Mouse (Mus musculus): ENCODE data around the gene Smg1.
A peak's percentile ranks its signal among the peaks of the same experiment; 100 is the strongest.

The Smg1 gene

DNA sequence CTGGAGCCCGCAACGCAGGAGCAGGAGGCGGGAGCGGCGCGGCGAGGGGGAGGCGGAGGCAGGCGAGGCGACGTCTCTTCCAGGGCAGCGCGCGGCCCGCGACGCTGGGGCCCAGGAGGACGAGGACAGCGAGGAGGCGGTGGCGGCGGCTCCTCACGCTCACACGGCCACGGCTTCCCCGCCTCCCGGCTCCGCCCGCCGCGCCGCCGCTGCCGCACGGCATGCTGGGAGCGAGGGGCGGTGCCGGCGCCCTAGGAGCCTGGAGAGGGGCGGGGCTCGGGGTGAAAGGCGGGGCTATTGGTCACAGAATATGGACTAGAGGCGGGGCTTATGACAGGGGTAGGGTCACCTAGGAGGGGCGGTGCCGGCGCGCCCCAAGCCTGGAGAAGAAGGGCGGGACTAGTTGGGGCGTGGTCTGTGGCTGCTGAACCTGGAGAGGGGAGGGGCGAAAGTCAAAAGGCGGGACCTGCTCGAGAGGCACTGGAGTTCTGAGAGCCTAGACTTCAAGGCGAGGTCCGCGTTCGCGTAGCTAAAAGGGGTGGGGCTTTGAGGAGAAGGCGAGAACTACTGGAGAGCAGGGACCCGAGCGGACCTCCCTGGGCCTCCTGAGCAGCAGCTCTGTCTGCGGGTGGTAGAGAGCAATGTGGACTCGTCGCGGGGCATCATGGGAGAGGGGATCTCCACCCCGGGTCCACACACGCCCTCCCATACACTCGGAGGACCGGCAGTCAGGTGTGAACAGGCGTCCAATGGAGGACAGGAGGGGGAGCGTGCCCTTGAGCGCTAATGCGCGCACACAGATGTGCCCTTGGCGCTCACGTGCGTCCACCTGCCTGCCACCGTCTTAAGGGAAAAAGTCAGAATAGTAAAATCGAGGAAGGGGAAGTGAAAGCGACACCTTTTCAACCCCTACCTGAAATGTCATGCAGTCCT, at the start of gene Smg1:
Gene Smg1 (minus strand): TSS at position 218 of the 933 bp plus-strand sequence.
- peak; percentile 99 for DNase-seq

DNA sequence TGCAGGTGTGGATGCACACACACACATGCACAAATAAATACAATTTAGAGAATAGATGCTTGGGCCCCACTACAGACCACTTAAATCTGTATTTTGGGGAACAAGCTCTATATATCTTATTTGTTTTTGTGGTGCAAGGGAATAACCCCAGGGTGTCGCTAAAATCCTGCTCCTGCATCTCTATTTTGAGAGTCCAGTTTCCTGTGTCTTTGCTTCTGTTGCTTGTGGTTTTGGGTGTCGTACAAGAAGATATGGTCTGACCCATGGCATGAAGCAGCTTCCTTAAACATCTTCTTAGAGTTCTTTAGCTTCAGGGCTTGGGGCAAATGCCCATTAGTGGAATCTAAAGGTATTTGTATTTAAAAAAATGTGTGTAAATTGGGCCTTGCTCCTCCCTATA, 39.7 kb upstream of the Smg1 start:
- no peak for DNase-seq

DNA sequence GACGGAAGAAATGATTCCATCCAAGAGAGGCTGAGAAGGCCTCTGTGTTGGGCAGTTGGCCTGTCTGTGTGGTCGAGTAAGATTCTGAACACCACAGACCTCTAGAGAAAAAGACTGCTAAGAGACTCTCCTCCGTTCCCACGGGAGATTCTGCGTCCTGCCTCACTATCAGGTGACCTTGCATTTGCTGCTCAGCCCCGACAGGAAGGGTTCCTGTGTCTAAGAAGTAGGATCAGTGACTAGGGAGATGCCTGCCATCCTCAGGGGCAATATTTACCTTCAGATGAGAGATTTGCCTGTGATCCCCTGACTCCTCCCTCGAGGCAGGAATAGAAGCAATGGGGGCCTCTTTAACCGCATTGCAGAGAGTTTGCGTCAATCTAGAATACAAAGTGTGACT, 39.1 kb upstream of the Smg1 start:
- DNase-seq, result no peak

DNA sequence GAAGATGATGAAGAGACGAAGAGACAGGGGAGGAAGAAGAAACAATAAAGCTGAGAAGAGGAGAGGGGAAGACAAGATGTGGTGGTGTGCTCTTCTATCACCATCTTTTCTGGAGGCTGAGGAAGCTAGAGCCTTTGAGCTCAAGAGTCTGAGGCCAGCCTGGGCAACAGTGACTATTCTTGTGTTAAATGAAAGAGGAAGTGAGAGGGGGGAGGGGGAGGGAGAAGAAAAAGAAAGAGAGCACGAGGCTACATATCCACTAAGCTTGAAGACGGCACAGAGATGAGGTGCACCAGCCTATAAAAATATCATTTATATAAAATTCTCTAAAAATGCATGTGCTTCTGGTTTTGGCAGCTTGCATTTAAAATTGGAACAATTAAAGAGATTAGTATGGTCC, 36.1 kb upstream of the Smg1 start:
- DNase-seq, result no peak

DNA sequence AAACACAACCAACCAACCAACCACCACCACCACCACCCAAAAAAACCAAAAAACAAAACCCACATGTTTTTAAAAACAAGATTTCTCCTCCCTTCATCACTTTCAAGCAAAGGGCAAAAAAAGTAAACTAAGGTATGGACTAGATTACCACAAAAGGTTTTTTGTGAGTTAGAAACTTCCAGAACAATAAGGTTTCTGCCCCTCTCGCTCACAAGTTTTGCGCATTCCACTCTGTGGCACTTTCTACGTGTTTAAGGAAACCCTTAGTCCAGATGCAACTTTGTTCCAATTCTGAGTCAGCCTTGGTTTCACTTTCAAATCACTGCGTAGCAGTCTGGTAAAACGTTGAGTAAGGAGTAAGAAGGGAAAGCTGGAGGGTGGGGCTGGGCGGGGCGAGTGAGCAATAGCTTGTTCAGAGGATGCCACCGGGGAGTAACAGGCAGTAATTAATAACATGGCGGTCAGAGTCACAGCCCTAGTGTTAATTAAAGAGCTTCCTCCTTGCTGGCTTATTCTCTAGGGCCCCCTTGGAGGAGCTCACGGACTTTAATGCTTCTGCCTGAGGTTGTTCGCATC, 34.0 kb upstream of the Smg1 start:
- DNase-seq, result no peak

DNA sequence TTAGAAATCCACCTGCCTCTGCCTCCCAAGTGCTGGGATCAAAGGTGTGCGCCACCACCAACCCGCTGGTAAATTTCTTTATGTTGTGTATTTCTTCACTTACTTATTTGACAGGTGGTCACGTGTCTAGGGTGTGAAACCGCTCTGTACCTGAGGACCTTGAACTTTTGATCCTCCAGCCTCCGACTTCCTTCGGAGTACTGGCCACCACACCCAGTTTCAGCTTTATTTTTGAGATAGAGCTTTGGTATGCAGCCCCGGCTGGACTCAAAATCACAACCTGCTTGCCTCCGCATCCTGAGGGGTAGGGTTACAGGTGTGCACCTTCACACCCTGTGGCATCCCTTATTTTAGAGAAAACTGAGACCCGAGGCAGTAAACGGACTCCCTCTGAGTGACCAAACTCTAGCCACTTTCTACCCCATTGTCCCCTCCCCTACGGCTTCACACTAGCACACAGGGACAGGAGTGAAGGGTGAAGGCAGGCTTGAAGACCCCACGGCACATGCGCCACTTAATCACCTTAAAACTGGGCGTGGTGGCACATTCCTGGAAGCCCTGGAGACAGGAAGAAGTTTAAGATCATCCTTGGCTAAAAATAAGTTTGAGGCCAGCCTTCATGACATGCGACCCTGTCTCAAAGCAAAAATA, 33.3 kb upstream of the Smg1 start:
- DNase-seq, result no peak

DNA sequence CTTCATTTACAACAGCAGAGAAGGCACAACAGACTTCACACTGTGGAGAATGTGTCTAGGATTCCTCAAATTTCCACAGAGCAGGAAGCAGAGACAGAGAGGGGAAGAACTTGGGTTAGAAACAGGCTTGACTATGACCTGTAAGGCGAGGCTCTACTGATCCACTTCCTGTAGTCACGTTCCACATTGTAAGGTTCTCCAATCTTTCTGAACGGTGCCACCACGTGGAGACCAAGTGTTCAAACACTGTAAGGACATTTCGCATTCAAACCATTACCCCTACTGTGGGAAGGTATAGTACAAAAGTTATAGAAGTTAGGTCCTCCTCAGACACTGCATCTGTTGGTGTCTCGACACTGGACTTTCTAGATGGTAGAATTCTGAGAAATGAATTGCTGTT, 31.8 kb upstream of the Smg1 start:
- no peak for DNase-seq

DNA sequence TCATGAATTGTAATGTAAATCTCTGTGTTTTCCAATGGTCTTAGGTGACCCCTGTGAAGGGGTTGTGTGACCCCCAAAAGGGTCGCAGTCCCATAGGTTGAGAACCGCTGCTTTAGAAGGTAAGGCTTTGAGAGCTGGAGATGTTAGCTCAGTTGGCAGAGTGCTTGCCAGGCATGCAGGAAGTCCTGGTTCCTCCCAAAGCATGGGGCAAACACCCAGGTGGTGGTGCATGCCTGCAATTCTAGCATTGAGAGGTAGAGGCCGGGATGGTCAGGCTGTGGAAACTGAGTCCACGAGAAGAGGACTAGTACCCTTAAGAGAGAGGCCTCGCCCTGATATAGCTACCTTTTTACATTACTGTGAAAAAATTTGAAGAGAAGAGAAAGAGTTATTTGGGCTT, 31.4 kb upstream of the Smg1 start:
- DNase-seq, result no peak

DNA sequence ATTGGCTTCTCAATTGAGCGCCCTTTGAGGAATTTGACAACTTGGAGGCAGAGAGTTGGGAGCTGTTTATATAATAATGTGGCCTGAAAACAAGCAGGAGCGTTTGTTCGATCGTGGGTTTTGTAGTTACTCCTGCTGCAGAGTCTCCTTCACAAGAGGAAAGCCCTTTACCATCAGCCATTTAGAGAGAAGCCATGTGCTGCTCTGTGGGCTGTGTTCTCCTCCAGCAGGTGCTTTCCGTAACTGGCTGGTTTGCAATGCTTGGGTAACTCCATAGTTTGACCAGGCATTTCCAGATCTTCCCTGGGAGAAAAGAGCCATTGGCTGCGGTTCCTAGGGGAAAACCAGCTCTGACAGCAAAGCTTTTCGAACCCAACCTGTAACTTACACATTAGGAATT, 30.7 kb upstream of the Smg1 start:
- no peak for DNase-seq

DNA sequence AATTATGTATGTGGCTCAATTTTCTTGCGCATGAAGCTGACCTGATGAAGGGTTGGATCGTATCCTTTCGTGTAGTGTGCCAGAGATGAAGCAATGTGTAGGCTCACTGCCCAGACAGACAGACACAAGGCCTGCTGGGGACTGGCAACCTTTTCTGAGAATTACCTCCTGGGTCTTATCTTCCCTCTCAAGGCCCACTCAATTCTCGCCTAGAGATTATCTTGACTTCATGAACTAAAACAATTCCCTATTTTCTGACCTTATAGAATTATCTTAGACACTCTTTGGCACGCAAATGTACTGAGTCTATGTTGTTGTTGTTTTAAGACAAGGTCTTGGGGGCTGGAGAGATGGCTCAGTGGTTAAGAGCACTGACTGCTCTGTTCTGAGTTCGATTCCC, 22.6 kb upstream of the Smg1 start:
- peak; percentile 92 for DNase-seq

DNA sequence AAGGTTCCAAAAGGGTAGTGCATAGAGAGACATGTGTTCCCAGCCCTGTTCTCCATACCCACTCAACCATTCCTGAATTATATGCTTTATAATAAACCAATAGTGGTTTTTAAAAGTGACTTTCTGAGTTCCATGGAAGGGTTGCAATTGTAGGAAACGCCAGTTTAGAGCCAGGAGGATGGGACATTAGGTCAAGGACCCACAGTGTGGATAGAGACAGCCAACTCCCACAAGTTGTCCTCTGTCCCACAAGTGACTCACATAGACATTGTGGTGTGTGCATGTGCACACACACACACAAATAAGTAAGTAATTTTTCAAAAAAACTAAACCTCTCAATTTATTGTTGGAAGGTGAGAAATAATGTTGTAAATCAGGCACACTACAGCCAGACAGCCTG, 20.1 kb upstream of the Smg1 start:
- DNase-seq, result no peak

DNA sequence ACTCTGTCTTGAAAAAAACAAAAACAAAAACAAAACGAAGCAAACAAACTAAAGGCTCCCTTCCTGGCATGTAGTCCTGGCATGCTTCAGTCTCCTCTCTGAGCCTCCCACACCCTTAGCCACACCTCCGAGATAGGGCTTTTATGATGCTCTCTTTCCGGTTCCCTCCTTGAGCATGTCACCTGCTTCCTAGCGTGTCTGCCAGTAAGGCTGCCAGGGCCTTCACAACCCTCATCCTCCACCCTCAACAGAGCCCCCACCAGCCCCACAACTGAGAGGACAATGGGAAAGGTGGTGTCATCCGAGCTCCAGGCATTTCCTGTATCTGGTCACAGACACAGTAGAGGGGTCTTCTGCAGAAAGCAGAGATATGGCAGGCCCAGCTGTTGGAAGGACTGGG, 18.9 kb upstream of the Smg1 start:
- DNase-seq, result no peak

DNA sequence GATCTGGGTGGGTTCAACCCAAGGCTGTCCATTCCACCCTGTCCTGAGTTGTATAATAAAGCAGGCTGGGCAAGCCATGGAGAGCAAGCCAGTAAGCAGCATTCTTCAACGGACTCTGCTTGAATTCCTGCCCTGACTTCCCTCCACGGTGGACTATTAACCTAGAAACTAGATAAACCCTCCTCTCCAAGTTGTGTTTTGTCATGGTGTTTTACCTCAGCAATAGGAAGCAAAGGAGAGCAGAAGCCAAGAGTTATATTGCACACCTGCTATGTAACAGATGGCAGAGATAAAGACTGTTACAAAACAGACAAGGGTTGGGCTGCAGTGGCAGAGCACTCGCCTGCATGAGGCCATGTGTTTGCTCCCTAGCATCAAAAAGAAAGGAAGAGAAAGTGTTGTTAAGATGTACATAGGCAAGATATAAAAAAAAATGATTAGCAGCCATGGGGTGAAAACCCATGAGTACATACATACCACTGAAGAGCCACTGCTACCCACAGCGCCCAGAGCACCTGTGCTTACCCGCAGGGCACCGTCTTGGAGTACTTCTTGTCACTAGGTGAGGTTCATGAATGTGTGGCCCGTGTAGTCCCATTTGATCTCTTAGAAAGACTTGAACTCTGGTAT, 16.3 kb upstream of the Smg1 start:
- DNase-seq, result peak; percentile 97

DNA sequence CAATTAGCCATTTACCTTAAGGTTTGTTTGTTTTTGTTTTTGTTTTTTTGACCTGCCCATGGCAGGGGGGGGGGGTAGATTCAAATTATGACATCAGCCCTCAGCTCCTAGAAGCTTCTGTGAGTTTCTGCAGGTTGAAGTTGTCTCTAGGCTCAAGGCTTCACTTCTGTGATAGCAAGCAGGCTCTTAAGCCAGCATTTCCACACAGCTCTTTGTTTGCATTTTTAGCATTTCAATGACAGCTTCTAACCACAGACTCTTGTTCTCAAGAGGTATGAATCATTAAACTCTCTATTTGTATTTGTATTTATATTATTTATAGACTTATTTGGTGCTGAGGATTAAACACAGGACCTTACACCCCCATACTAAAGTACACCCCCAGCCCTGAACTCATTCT, 15.0 kb upstream of the Smg1 start:
- DNase-seq, result no peak

DNA sequence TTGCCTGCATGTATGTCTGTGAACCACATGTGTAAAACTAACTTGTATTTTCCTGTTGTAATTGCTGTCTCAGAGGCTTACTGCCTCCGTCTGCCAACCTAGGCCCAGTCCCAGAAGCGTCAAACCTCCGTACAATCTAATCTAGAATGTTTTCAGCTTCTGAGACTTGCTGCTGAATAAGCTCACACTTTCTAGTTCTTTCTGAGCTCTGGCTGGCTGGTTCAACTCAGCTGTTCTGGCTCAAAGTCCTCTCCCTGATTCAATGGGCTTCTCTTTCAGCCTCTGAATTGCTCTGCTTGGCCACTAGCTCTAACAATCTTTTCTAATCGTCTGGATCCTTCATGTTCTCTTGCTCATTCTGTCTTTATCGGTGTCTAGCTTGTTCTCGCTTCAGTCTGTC, 13.3 kb upstream of the Smg1 start:
- DNase-seq, result no peak

DNA sequence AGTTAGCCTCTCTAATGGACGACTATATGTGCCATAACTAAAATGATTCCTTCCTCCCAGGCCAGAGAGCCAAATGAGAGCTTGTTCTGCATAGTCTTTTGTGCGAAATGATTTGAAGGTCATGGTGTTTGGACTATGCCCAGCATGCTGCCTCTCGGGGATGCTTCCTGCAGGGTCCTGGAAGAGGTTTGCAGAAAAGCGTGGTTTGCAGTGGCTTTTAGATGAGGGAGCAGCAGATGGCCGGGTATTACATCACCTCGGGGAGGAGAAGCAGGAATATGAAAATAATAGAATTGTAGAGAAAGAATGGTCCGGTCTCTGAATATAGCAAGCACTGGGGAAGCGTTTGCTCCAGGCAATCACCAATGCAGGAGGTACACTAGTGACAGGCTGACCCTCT, 11.0 kb upstream of the Smg1 start:
- peak; percentile 98 for DNase-seq

DNA sequence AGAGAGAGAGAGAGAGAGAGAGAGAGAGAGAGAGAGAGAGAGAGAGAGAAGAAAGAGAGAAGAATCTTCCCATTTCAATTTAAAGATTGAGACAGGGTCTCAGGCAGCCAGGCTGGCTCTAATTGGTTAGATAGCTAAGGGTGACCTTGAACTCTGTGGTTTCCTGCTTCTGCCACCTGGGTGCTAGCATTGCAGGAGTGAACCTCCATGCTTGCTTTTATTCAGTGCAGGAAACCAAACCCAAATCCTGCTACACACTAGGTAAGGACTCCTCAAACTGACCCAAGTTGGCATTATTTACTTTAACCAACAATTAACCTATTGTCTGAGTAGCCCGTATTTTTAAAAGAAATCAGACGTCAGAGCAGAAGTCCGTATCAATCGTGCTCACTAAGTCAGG, 10.5 kb upstream of the Smg1 start:
- DNase-seq, result no peak

DNA sequence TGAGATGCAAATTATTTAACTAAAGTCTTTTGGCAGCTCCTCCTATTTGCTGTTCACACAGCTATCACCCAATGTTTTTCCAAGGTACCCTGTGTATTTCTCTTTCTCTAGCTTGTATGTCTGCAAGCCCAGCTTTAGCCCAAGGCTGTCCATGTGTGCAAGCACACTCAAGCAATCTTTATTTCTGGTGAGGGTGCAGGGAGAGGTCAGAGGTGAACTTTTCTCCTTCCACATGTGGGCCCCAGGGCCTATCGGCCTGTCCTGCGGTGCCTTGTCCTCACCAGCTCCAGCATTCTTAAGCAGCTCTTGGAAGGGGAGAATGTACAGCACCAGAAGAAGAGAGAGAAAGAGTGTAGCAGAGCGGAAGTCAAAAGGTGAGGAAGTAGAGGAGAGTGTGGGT, 9.5 kb upstream of the Smg1 start:
- no peak for DNase-seq

DNA sequence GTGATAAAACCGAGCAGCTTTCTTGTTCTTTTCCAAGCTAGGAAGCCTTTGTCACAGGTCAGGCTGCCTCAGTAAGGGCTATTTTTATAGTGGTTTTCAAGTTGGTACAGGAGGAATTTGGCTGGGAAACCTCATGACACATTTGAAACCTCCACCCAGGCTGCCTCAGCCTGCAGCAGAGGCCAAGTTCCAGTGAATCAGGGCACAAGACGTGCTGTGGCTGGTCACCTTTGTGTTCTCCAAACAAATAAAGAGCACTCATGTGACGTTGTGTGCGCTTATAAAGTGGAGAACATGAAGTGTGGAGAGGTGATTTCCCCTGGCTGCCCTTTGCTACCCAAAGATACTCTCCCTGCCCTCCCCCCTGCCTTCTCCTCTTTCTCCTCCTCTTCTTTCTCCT, 8.9 kb upstream of the Smg1 start:
- DNase-seq, result peak; percentile 94

DNA sequence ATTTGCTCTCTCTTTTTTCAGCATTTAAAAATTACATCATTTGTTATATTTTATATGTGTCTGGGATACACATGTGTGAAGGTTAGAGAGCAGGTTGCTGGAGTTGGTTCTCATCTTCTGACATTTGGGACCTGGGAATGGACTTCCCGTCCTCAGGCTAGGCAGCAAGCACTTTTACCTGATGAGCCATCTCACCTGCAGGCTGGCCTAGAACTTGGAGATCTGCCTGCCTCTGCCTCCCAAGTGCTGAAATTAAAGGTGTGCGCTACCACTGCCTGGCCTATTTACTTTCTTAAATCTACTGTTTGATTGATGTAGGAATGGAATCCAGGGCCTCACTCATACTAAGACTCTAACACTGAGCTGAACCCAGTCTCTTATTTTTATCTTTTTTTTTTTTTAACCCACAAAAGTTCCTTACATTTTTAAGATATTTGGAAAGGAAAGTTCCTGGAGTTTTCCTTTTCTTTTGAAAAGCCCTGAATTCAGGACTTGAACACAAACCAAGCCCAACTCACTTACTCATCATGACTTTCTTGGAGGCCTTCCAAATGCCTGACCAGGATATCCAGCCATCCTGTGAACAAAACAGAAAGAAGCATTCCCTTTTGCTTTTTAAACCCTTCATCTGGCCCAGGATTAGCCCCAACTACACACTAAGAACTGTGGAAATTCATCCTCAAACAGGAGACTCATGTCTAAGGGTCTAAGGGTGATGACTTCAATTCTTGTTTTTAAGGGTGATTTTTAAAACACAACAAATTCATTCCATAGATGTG, 8.1 kb upstream of the Smg1 start:
- DNase-seq, result peak; percentile 76

DNA sequence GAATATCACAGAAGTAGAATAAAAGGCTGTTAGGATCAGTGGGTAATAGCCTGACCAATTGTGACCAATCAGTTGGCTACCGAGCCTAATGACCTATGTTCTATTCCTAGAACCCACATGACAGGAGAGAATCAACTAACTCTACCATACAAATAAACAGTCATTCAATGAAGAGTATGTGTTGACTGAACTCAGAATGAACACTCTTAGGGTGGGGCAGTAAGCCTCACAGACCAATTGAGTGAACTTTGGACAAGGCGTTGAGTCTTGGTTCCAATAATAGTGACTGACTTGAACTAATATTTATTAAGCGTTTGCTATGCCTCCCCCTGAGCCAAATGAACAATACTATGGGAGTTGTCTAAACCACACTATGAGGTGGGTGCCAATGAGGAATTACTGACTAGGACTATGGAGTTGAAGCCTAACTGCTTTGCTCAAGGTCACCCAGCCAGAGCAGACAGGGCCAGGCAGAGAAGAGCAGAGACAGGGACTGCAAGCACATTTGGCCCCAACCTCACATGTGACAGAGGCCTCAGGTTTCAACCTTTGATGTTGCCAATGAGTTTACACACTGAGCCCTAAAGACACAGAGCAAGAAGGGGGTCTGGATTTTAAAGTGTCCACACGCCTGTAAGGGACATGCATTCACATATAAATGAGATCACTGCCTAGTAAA, 7.2 kb upstream of the Smg1 start:
- no peak for DNase-seq

DNA sequence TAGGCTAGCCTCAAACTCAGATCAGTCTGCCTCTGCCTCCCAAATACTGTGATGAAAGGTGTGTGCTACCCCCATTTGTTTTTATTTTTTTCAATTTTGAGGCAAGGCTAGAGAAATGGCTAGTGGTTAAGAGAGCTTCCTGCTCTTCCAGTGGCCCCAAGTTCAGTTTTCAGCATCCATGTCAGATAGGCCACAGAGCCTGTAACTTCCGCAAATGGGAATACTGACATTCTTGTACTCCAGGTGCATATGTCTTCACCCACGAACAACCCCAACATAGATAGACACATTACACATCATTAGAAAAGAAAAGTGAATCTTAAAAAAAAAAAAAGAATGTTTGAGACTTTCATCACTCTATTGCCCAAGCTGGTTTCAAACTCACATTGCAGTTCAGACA, 6.1 kb upstream of the Smg1 start:
- no peak for DNase-seq

Data from cerebellum, adult 9-10 months (tissue).